Mouse (Mus musculus): Measurements from ENCODE around the gene Slc35b1. TPM values are rescaled to one million over a fixed set of nuclear protein-coding genes. Genes with fewer than 3 reads are reported as not detected.
A peak's percentile ranks its signal among the peaks of the same experiment; 100 is the strongest.

Slc35b1 gene
- polyA plus RNA-seq, 1 experiment from 2014 or later, result 116 TPM

- Histone ChIP-seq H3K4me1 (peaks cover 6% of the 10 kb centered on the region; the same call in 1 of the 2 replicates), H3K27me3 (replicated peaks; ENCODE audit: low read depth, poor library complexity, severe bottlenecking) (no peaks in the 10 kb centered on the region), H3K9me3 (no peaks in the 10 kb centered on the region), H3K27ac (replicated peaks) (no peak overlapping the region), H3K36me3 (replicated peaks) (peaks cover 53% of the 10 kb centered on the region), H3K4me3 (no peak overlapping the region)
- DNase-seq (ENCODE audit: low spot score), result no peak
- WGBS, result 91% methylated on average over 8 of the region's 8 CpGs
Observed at GRCm38 (mm10) chr11:95368231-95368823, 16.2 kb upstream of the Slc35b1 start.

- peaks cover 59% of the 10 kb centered on the region for H3K36me3 ChIP-seq (replicated peaks)
- no peaks in the 10 kb centered on the region for H3K27me3 ChIP-seq (replicated peaks; ENCODE audit: low read depth, poor library complexity, severe bottlenecking)
- no peak for DNase-seq (ENCODE audit: low spot score)
- peaks cover 6% of the 10 kb centered on the region; the same call in 1 of the 2 replicates for H3K4me1 ChIP-seq
- no peaks in the 10 kb centered on the region for H3K9me3 ChIP-seq
- WGBS, result 91% methylated on average over 4 of the region's 4 CpGs
- no peak overlapping the region for H3K4me3 ChIP-seq
- H3K27ac ChIP-seq (replicated peaks), result no peak overlapping the region
Observed at GRCm38 (mm10) chr11:95368871-95369270, 15.6 kb upstream of the Slc35b1 start.

- no peaks in the 10 kb centered on the region for H3K27me3 ChIP-seq (replicated peaks; ENCODE audit: low read depth, poor library complexity, severe bottlenecking)
- H3K9me3 ChIP-seq, result no peaks in the 10 kb centered on the region
- peaks cover 67% of the 10 kb centered on the region for H3K36me3 ChIP-seq (replicated peaks)
- 76% methylated on average over 15 of the region's 15 CpGs for WGBS
- H3K4me1 ChIP-seq, result peaks cover 6% of the 10 kb centered on the region; the same call in 1 of the 2 replicates
- H3K4me3 ChIP-seq, result no peak overlapping the region
- no peak overlapping the region; the same call in 1 of the 2 replicates for H3K27ac ChIP-seq (replicated peaks)
- DNase-seq (ENCODE audit: low spot score), result no peak
Observed at GRCm38 (mm10) chr11:95369964-95370890, 14.3 kb upstream of the Slc35b1 start.

GRCm38 (mm10) chr11:95371182-95371581 lies 13.3 kb upstream of the Slc35b1 start:
- Histone ChIP-seq H3K4me1 (peaks cover 6% of the 10 kb centered on the region; the same call in 1 of the 2 replicates), H3K36me3 (replicated peaks) (peaks cover 74% of the 10 kb centered on the region)
- no peak for DNase-seq (ENCODE audit: low spot score)

GRCm38 (mm10) chr11:95378926-95379325 lies 5.6 kb upstream of the Slc35b1 start:
- peaks cover 81% of the 10 kb centered on the region for H3K36me3 ChIP-seq (replicated peaks)

More at GRCm38 (mm10) chr11:95371182-95371581, 13.3 kb upstream of the Slc35b1 start:
- H3K9me3 ChIP-seq, result no peaks in the 10 kb centered on the region
- no peaks in the 10 kb centered on the region for H3K27me3 ChIP-seq (replicated peaks; ENCODE audit: low read depth, poor library complexity, severe bottlenecking)
- H3K27ac ChIP-seq (replicated peaks), result no peak overlapping the region
- H3K4me3 ChIP-seq, result no peak overlapping the region
- WGBS, result 92% methylated on average over 7 of the region's 7 CpGs

GRCm38 (mm10) chr11:95379552-95379951 lies 4.9 kb upstream of the Slc35b1 start:
- DNase-seq (ENCODE audit: low spot score), result no peak
- 77% methylated on average over 5 of the region's 5 CpGs for WGBS
- Histone ChIP-seq H3K27ac (replicated peaks) (no peak overlapping the region), H3K4me3 (no peak overlapping the region), H3K36me3 (replicated peaks) (peaks cover 75% of the 10 kb centered on the region), H3K9me3 (no peaks in the 10 kb centered on the region), H3K4me1 (no peaks in the 10 kb centered on the region), H3K27me3 (replicated peaks; ENCODE audit: low read depth, poor library complexity, severe bottlenecking) (no peaks in the 10 kb centered on the region)

More at GRCm38 (mm10) chr11:95378926-95379325, 5.6 kb upstream of the Slc35b1 start:
- H3K9me3 ChIP-seq, result no peaks in the 10 kb centered on the region
- H3K4me1 ChIP-seq, result no peaks in the 10 kb centered on the region
- no peak for DNase-seq (ENCODE audit: low spot score)
- 88% methylated on average over 9 of the region's 9 CpGs for WGBS
- no peaks in the 10 kb centered on the region for H3K27me3 ChIP-seq (replicated peaks; ENCODE audit: low read depth, poor library complexity, severe bottlenecking)
- H3K4me3 ChIP-seq, result no peak overlapping the region
- H3K27ac ChIP-seq (replicated peaks), result no peak overlapping the region

- Histone ChIP-seq H3K36me3 (replicated peaks) (peaks cover 64% of the 10 kb centered on the region), H3K27ac (replicated peaks) (no peak overlapping the region), H3K27me3 (replicated peaks; ENCODE audit: low read depth, poor library complexity, severe bottlenecking) (no peaks in the 10 kb centered on the region), H3K4me1 (peaks cover 3% of the 10 kb centered on the region), H3K4me3 (no peak overlapping the region), H3K9me3 (no peaks in the 10 kb centered on the region)
- no peak for DNase-seq (ENCODE audit: low spot score)
- 89% methylated on average over 7 of the region's 7 CpGs for WGBS
Observed at GRCm38 (mm10) chr11:95380711-95381110, 3.8 kb upstream of the Slc35b1 start.

GRCm38 (mm10) chr11:95381146-95381545 lies 3.3 kb upstream of the Slc35b1 start:
- Histone ChIP-seq H3K36me3 (replicated peaks) (peaks cover 60% of the 10 kb centered on the region), H3K9me3 (no peaks in the 10 kb centered on the region), H3K4me1 (peaks cover 8% of the 10 kb centered on the region), H3K27me3 (replicated peaks; ENCODE audit: low read depth, poor library complexity, severe bottlenecking) (no peaks in the 10 kb centered on the region), H3K4me3 (no peak overlapping the region), H3K27ac (replicated peaks) (no peak overlapping the region)
- 93% methylated on average over 1 of the region's 1 CpGs for WGBS
- no peak for DNase-seq (ENCODE audit: low spot score)

GRCm38 (mm10) chr11:95383331-95383986 lies 1.0 kb upstream of the Slc35b1 start:
- DNase-seq (ENCODE audit: low spot score), result no peak
- no peak overlapping the region for H3K27ac ChIP-seq (replicated peaks)
- no peak overlapping the region for H3K4me3 ChIP-seq
- peaks cover 13% of the 10 kb centered on the region for H3K4me1 ChIP-seq
- H3K27me3 ChIP-seq (replicated peaks; ENCODE audit: low read depth, poor library complexity, severe bottlenecking), result no peaks in the 10 kb centered on the region
- WGBS, result 85% methylated on average over 5 of the region's 5 CpGs
- H3K36me3 ChIP-seq (replicated peaks), result peaks cover 60% of the 10 kb centered on the region
- no peaks in the 10 kb centered on the region for H3K9me3 ChIP-seq

- DNase-seq (ENCODE audit: low spot score), result no peak
- Histone ChIP-seq H3K9me3 (no peaks in the 10 kb centered on the region), H3K27me3 (replicated peaks; ENCODE audit: low read depth, poor library complexity, severe bottlenecking) (no peaks in the 10 kb centered on the region), H3K4me3 (peak overlapping the region; percentile 94), H3K4me1 (peaks cover 13% of the 10 kb centered on the region), H3K27ac (replicated peaks) (peak overlapping the region; percentile 60; the same call in 1 of the 2 replicates), H3K36me3 (replicated peaks) (peaks cover 60% of the 10 kb centered on the region)
- 45% methylated on average over 9 of the region's 9 CpGs for WGBS
Observed at GRCm38 (mm10) chr11:95384004-95384318, 531 bp upstream of the Slc35b1 start.

GRCm38 (mm10) chr11:95384973-95385320 lies 455 bp downstream of the Slc35b1 start:
- peak overlapping the region; percentile 99 for H3K27ac ChIP-seq (replicated peaks)
- H3K27me3 ChIP-seq (replicated peaks; ENCODE audit: low read depth, poor library complexity, severe bottlenecking), result no peaks in the 10 kb centered on the region
- H3K9me3 ChIP-seq, result no peaks in the 10 kb centered on the region
- peak overlapping the region; percentile 94 for H3K4me3 ChIP-seq
- H3K36me3 ChIP-seq (replicated peaks), result peaks cover 61% of the 10 kb centered on the region
- DNase-seq (ENCODE audit: low spot score), result no peak
- peaks cover 13% of the 10 kb centered on the region for H3K4me1 ChIP-seq
- under 1% methylated on average over 14 of the region's 14 CpGs for WGBS

- Histone ChIP-seq H3K27me3 (replicated peaks; ENCODE audit: low read depth, poor library complexity, severe bottlenecking) (no peaks in the 10 kb centered on the region), H3K27ac (replicated peaks) (no peak overlapping the region), H3K9me3 (no peaks in the 10 kb centered on the region), H3K4me1 (peaks cover 17% of the 10 kb centered on the region), H3K4me3 (no peak overlapping the region), H3K36me3 (replicated peaks) (peaks cover 64% of the 10 kb centered on the region)
- no peak for DNase-seq (ENCODE audit: low spot score)
- WGBS, result 90% methylated on average over 7 of the region's 7 CpGs
Observed at GRCm38 (mm10) chr11:95387354-95387753, 2.9 kb downstream of the Slc35b1 start.

Measured in embryonic facial prominence, embryonic 10.5 days (tissue).